Mouse (Mus musculus) thymus, postnatal 14 days (tissue): ENCODE measurements around the gene Atrip.

ENCODE experiments used
- DNase-seq: peaks from one replicate; pipeline ENCODE4 v3.0.0; 2021

The Atrip gene

GRCm38 (mm10) chr9:109056916-109057315 lies 17.0 kb downstream of the Atrip start:
- no peak for DNase-seq

- DNase-seq = no peak
These were observed 17.7 kb downstream of the Atrip start for GRCm38 (mm10) chr9:109056081-109056690.

- no peak for DNase-seq
These were observed 18.5 kb downstream of the Atrip start for GRCm38 (mm10) chr9:109055271-109056030.

- DNase-seq = peak; percentile 63
These were observed 19.2 kb downstream of the Atrip start for GRCm38 (mm10) chr9:109054712-109055111.

- DNase-seq = no peak
These were observed 20.1 kb downstream of the Atrip start for GRCm38 (mm10) chr9:109053851-109054250.

- DNase-seq = no peak
These were observed 20.6 kb downstream of the Atrip start for GRCm38 (mm10) chr9:109053366-109053765.

GRCm38 (mm10) chr9:109052490-109053260 lies 21.2 kb downstream of the Atrip start:
- DNase-seq = peak; percentile 42

- no peak for DNase-seq
These were observed 22.1 kb downstream of the Atrip start for GRCm38 (mm10) chr9:109051651-109052489.

- peak; percentile 60 for DNase-seq
These were observed 22.9 kb downstream of the Atrip start for GRCm38 (mm10) chr9:109051011-109051501.

GRCm38 (mm10) chr9:109050674-109050997 lies 23.3 kb downstream of the Atrip start:
- no peak for DNase-seq

- DNase-seq = no peak
These were observed 23.8 kb downstream of the Atrip start for GRCm38 (mm10) chr9:109049996-109050673.

- DNase-seq = no peak
These were observed 24.6 kb downstream of the Atrip start for GRCm38 (mm10) chr9:109049316-109049715.

- peak; percentile 84 for DNase-seq
These were observed 27.6 kb downstream of the Atrip start for GRCm38 (mm10) chr9:109046306-109046705.

- DNase-seq = no peak
These were observed 32.6 kb downstream of the Atrip start for GRCm38 (mm10) chr9:109041351-109041750.

GRCm38 (mm10) chr9:109040906-109041305 lies 33.0 kb downstream of the Atrip start:
- no peak for DNase-seq

- no peak for DNase-seq
These were observed 33.7 kb downstream of the Atrip start for GRCm38 (mm10) chr9:109040216-109040615.

- DNase-seq = no peak
These were observed 34.2 kb downstream of the Atrip start for GRCm38 (mm10) chr9:109039681-109040080.

- no peak for DNase-seq
These were observed 35.0 kb downstream of the Atrip start for GRCm38 (mm10) chr9:109038901-109039364.

- DNase-seq = peak; percentile 84
These were observed 35.6 kb downstream of the Atrip start, which contains the start of gene Shisa5 for GRCm38 (mm10) chr9:109038086-109038895. Gene Shisa5 (plus strand): TSS chr9:109038565.

GRCm38 (mm10) chr9:109032435-109032834 lies 41.5 kb downstream of the Atrip start:
- DNase-seq = no peak

GRCm38 (mm10) chr9:109031686-109032085 lies 42.2 kb downstream of the Atrip start:
- no peak for DNase-seq
